In the genomic region with DNA sequence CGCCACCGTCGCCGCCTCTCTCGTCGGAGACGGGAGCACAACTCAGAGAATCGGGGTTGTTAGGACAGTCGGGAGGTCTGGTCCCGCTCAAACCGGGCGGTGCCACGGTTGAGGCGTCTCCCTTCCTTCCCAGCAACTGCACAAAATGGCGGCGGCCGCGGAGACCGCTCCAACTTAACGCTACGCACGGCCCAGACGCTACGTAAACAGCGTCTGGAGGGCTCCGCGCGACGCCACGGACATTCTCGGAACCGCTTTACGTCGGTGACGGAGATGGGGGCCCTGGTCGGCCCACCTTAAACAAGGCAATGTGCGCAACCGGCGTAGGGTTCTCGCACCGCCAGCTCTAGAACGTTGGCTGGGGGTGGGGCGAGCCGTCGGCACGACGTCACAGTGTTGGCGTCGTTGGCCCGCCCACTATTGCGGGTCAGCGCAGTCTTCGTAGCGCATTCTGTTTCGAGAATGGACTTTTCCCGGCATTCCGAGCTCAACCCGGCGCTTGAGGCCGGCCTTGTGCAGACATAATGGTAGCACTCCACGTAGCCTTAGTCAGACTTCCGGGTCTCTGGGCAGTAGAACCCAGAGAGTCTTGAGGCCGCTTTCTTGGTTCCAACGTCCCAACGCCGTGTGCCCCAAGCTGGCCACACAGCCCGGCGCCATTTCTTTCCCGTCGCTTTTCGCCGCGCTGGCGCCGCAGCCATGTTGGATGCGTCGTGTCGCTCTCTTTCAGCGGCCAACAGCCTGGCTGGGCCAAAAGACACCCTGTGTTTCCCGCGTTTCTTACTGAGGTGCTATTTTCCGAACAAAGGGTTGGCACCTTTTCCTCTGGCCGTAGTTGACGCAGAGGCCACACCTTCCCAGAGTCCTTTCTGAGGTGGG, we compare ENCODE assay signal across 8 mouse cellular contexts. TPM values are rescaled to one million over a fixed set of nuclear protein-coding genes. Genes with fewer than 3 reads are reported as not detected.
DNase-seq lines count a peak whose midpoint lies in the region; ATAC-seq and TF ChIP-seq lines count a peak whose summit lies in the region.

TSS of gene Ddx17 (minus strand) at position 332 of the 879 bp plus-strand sequence.

- ATAC-seq in embryonic facial prominence, embryonic 15.5 days (ENCODE audit: insufficient number of reproducible peaks, low FRiP score, low TSS enrichment, low read depth) = peak; percentile 99
- ATAC-seq in kidney, embryonic 14.5 days (ENCODE audit: low FRiP score, low TSS enrichment) = peak; percentile 97
- peak; percentile 97 for ATAC-seq in limb, embryonic 15.5 days (ENCODE audit: insufficient number of reproducible peaks, low FRiP score, low TSS enrichment, low read depth)

- peak; percentile 88; the same call in 1 of the 2 replicates for TF ChIP-seq POLR2A in bone marrow, adult 2 months (IDR thresholded peaks at IDR 0.05; ENCODE audit: borderline replicate concordance, control insufficient read depth, low read depth, low read length)

- DNase-seq in 416B (ENCODE audit: low read depth) = peak; percentile 97
- peak; percentile 93 to 98 for DNase-seq in heart, adult 9 months (ENCODE audit: low spot score in 2 of 2)
- peak; percentile 91 to 99 for DNase-seq in monocyte, adult 2 months (ENCODE audit: low read depth in 1 of 2, low spot score in 2 of 2)
- peak; percentile 95 to 96 for DNase-seq in spleen, postnatal 36 days (ENCODE audit: low spot score in 2 of 2)

- H3K4me3 ChIP-seq in bone marrow, adult 2 months (replicated peaks; ENCODE audit: control insufficient read depth, low read depth, low read length) = peak within 1 kb of the TSS; percentile 80
- peak within 1 kb of the TSS; percentile 94 for H3K4me3 ChIP-seq in embryonic facial prominence, embryonic 15.5 days (replicated peaks)
- peak within 1 kb of the TSS; percentile 97 for H3K4me3 ChIP-seq in kidney, embryonic 14.5 days (ENCODE audit: low read length)
- H3K4me3 ChIP-seq in limb, embryonic 15.5 days = peak within 1 kb of the TSS; percentile 87

- no peak for TF ChIP-seq CTCF in bone marrow, adult 2 months (IDR thresholded peaks at IDR 0.05; ENCODE audit: control insufficient read depth, insufficient read depth, low read length)

- peaks cover 25% of the 10 kb centered on the region for H3K36me3 ChIP-seq in embryonic facial prominence, embryonic 15.5 days
- H3K36me3 ChIP-seq in kidney, embryonic 14.5 days (ENCODE audit: control insufficient read depth, insufficient read depth, low read length) = peaks cover 30% of the 10 kb centered on the region
- H3K36me3 ChIP-seq in limb, embryonic 15.5 days = peaks cover 27% of the 10 kb centered on the region

- H3K4me2 ChIP-seq in embryonic facial prominence, embryonic 15.5 days (replicated peaks) = peak within 1 kb of the TSS; percentile 64
- peak within 1 kb of the TSS; percentile 80 for H3K4me2 ChIP-seq in kidney, embryonic 14.5 days (replicated peaks; ENCODE audit: low read depth, low read length)
- H3K4me2 ChIP-seq in limb, embryonic 15.5 days = peak within 1 kb of the TSS; percentile 62

- peaks cover 1% of the 10 kb centered on the region for H3K4me1 ChIP-seq in bone marrow, adult 2 months (ENCODE audit: control insufficient read depth, insufficient read depth, low read length)
- peaks cover 18% of the 10 kb centered on the region for H3K4me1 ChIP-seq in embryonic facial prominence, embryonic 15.5 days
- H3K4me1 ChIP-seq in kidney, embryonic 14.5 days (ENCODE audit: control insufficient read depth, insufficient read depth, low read length) = peaks cover 17% of the 10 kb centered on the region
- peaks cover 21% of the 10 kb centered on the region for H3K4me1 ChIP-seq in limb, embryonic 15.5 days

- 3% methylated on average over 84 of the region's 84 CpGs for WGBS in bone marrow, adult 2 months
- 2% methylated on average over 84 of the region's 84 CpGs for WGBS in embryonic facial prominence, embryonic 15.5 days
- 2% methylated on average over 84 of the region's 84 CpGs for WGBS in kidney, embryonic 14.5 days
- 2% methylated on average over 84 of the region's 84 CpGs for WGBS in limb, embryonic 15.5 days

- H3K9me3 ChIP-seq in embryonic facial prominence, embryonic 15.5 days (replicated peaks) = no peaks in the 10 kb centered on the region
- H3K9me3 ChIP-seq in kidney, embryonic 14.5 days (ENCODE audit: control insufficient read depth, low read length) = no peaks in the 10 kb centered on the region
- H3K9me3 ChIP-seq in limb, embryonic 15.5 days = no peaks in the 10 kb centered on the region

- H3K27me3 ChIP-seq in embryonic facial prominence, embryonic 15.5 days = no peaks in the 10 kb centered on the region
- H3K27me3 ChIP-seq in kidney, embryonic 14.5 days (ENCODE audit: control insufficient read depth, insufficient read depth, low read length) = no peaks in the 10 kb centered on the region
- no peaks in the 10 kb centered on the region for H3K27me3 ChIP-seq in limb, embryonic 15.5 days

- peak within 1 kb of the TSS; percentile 98 for H3K27ac ChIP-seq in bone marrow, adult 2 months (ENCODE audit: control insufficient read depth, insufficient read depth, low read depth, low read length, poor library complexity)
- H3K27ac ChIP-seq in embryonic facial prominence, embryonic 15.5 days (replicated peaks) = peak within 1 kb of the TSS; percentile 99
- peak within 1 kb of the TSS; percentile 98 for H3K27ac ChIP-seq in kidney, embryonic 14.5 days (ENCODE audit: low read depth, low read length)
- peak within 1 kb of the TSS; percentile 99 for H3K27ac ChIP-seq in limb, embryonic 15.5 days

- peak within 1 kb of the TSS; percentile 98 for H3K9ac ChIP-seq in embryonic facial prominence, embryonic 15.5 days
- H3K9ac ChIP-seq in kidney, embryonic 14.5 days (ENCODE audit: low read depth, low read length) = peak within 1 kb of the TSS; percentile 99
- peak within 1 kb of the TSS; percentile 95 for H3K9ac ChIP-seq in limb, embryonic 15.5 days

RNA-seq across cellular contexts. Expression of gene Ddx17, which starts in this region (rescaled TPM):
- 96.6 and 126 TPM in 2 replicates for polyA plus RNA-seq in bone marrow, adult 2 months (2011; ENCODE audit: insufficient read depth, insufficient read length, low replicate concordance, missing spikeins)
- 48.5 and 55.1 TPM in 2 replicates for polyA plus RNA-seq in embryonic facial prominence, embryonic 15.5 days (2015; fragmentation: Nextera tagmentation; extraction: Ambion mirVana)
- 84.7 and 93.8 TPM in 2 replicates for polyA plus RNA-seq in kidney, embryonic 14.5 days (2014; fragmentation: Nextera tagmentation; extraction: Ambion mirVana)
- 41.6 and 54.0 TPM in 2 replicates for polyA plus RNA-seq in limb, embryonic 15.5 days (2015; fragmentation: Nextera tagmentation; extraction: Ambion mirVana)

Comparison
In these comparisons a context has a peak if more than half of its experiments do, and no peak if none do; other contexts are left out.
1. Peak in every context shown above with its lines: DNase-seq, ATAC-seq, H3K4me3 ChIP-seq and H3K27ac ChIP-seq.